Mouse (Mus musculus): Measurements from ENCODE around the gene Timp3. TPM values are rescaled to one million over a fixed set of nuclear protein-coding genes. Genes with fewer than 3 reads are reported as not detected.

The Timp3 gene
- polyA plus RNA-seq, 1 experiment from 2014 or later: 21.1 TPM

DNA sequence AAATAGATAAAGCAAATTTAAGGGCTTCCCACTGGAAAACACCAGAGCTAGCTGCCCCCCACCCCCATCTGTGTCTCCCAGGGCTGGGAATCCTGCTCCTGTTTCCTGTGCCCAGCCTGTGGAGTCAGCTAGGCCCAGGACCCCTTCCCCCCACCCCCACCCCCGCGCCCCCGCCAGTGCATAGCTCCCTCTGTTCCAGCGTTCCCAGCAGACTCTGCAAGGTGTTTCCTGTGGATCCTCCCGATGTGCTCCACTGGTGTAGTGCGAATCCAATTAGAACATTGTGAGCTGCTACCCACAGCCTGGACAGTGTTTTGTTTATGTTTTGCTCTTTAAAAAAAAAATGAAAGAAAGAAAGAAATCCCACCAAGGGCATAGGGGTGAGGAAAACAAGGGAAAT is 25.1 kb downstream of the Timp3 start:
- H3K36me3 ChIP-seq (ENCODE audit: control insufficient read depth, insufficient read depth, low read length): no peaks in the 10 kb centered on the region
- H3K4me3 ChIP-seq (ENCODE audit: low read depth, low read length): no peak overlapping the region
- ATAC-seq (replicated peaks; ENCODE audit: low FRiP score) (no peak), DNase-seq (ENCODE audit: low spot score) (no peak)
- no peak overlapping the region for H3K4me2 ChIP-seq (ENCODE audit: low read depth, low read length, severe bottlenecking)
- H3K9me3 ChIP-seq (ENCODE audit: control insufficient read depth, low read length): no peaks in the 10 kb centered on the region
- H3K9ac ChIP-seq (ENCODE audit: low read length): no peak overlapping the region
- no peaks in the 10 kb centered on the region for H3K27me3 ChIP-seq (ENCODE audit: control insufficient read depth, insufficient read depth, low read length)
- WGBS: 37% methylated on average over 6 of the region's 6 CpGs
- H3K27ac ChIP-seq (ENCODE audit: low read depth, low read length): no peak overlapping the region
- H3K4me1 ChIP-seq (replicated peaks; ENCODE audit: control insufficient read depth, insufficient read depth, low read length): no peaks in the 10 kb centered on the region

DNA sequence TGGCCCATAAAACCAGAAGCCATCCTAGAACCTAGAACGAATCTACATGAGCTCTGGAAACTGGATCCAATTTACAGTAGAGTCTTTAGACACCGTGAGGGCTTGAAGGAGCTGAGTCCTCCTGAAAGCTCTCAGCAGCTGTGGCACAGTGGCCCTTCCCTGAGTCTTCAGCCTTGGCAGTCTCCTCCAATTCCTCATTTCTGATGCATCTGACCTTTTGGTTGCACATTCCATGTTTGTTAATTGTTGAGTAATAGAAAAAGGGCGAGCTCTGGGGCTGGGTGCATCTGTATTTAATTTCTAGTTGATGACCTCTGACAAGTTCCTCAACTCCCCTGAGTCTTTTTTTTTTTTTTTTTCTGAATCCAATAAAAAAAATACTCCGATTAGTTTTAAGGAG is 28.0 kb downstream of the Timp3 start:
- H3K27me3 ChIP-seq (ENCODE audit: control insufficient read depth, insufficient read depth, low read length): no peaks in the 10 kb centered on the region
- H3K36me3 ChIP-seq (ENCODE audit: control insufficient read depth, insufficient read depth, low read length): no peaks in the 10 kb centered on the region
- DNase-seq (ENCODE audit: low spot score) (no peak), ATAC-seq (replicated peaks; ENCODE audit: low FRiP score) (no peak)
- H3K4me3 ChIP-seq (ENCODE audit: low read depth, low read length): no peak overlapping the region
- no peaks in the 10 kb centered on the region; the same call in 1 of the 2 replicates for H3K4me1 ChIP-seq (replicated peaks; ENCODE audit: control insufficient read depth, insufficient read depth, low read length)
- no peak overlapping the region for H3K9ac ChIP-seq (ENCODE audit: low read length)
- H3K4me2 ChIP-seq (ENCODE audit: low read depth, low read length, severe bottlenecking): no peak overlapping the region
- no peak overlapping the region for H3K27ac ChIP-seq (ENCODE audit: low read depth, low read length)
- H3K9me3 ChIP-seq (ENCODE audit: control insufficient read depth, low read length): no peaks in the 10 kb centered on the region
- WGBS: 85% methylated on average over 4 of the region's 4 CpGs

DNA sequence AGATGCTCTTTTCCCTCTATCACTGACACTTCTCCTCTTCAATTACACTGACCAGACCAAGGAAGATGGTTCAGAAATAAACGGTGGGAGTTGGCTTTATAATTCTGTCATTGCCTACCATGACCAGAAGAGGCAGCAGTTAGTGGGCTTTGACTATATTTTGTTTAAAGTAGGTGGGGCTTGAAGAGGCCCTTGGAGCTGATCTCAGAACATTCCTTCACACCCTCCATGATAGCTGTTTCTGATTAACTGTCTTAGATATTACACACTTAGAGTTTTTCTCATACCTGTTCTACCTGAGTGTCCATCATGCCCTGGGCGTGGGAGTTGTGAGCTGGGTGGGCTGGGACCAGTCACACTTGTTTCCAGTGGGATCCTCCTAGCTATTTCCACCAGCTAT is 28.5 kb downstream of the Timp3 start:
- H3K4me3 ChIP-seq (ENCODE audit: low read depth, low read length): no peak overlapping the region
- no peak overlapping the region for H3K27ac ChIP-seq (ENCODE audit: low read depth, low read length)
- 90% methylated on average over 2 of the region's 2 CpGs for WGBS
- no peaks in the 10 kb centered on the region for H3K36me3 ChIP-seq (ENCODE audit: control insufficient read depth, insufficient read depth, low read length)
- no peaks in the 10 kb centered on the region for H3K9me3 ChIP-seq (ENCODE audit: control insufficient read depth, low read length)
- H3K9ac ChIP-seq (ENCODE audit: low read length): no peak overlapping the region
- H3K4me2 ChIP-seq (ENCODE audit: low read depth, low read length, severe bottlenecking): no peak overlapping the region
- H3K27me3 ChIP-seq (ENCODE audit: control insufficient read depth, insufficient read depth, low read length): no peaks in the 10 kb centered on the region
- DNase-seq (ENCODE audit: low spot score) (no peak), ATAC-seq (replicated peaks; ENCODE audit: low FRiP score) (no peak)
- H3K4me1 ChIP-seq (replicated peaks; ENCODE audit: control insufficient read depth, insufficient read depth, low read length): no peaks in the 10 kb centered on the region; the same call in 1 of the 2 replicates

DNA sequence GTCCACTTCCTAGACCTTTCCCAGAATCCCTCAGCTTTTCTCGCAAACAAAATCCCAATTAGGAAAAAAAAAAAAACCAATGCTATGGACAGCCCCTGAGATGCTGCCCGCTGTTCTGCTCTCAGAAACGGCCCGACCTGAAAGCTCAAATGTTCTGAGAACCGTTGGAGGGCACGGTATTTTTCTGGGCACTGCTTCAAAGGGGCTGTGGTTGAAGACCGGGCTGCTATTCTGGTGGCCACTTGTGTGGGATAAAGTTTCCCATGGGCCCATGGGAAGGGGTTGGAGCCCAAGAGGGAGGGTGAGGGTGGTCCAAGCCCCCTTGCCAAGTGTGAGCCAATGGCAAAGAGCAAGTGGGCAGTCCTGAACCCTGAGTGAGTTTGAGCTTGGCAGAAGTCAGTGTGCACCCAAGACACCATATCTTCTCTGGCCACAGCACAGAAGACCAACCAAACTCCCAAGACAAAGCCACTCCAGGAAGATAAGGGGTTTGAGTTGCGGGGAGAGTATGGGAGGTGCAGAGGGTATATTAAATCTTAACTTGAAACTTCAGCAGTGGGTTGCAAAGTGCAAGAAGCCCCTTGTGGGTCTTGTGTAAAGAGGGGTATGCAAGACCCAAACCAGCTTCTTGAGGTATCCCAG is 29.2 kb downstream of the Timp3 start:
- WGBS: 94% methylated on average over 8 of the region's 8 CpGs
- Histone ChIP-seq H3K4me3 (ENCODE audit: low read depth, low read length) (no peak overlapping the region), H3K4me2 (ENCODE audit: low read depth, low read length, severe bottlenecking) (no peak overlapping the region), H3K27me3 (ENCODE audit: control insufficient read depth, insufficient read depth, low read length) (no peaks in the 10 kb centered on the region), H3K9me3 (ENCODE audit: control insufficient read depth, low read length) (no peaks in the 10 kb centered on the region), H3K4me1 (replicated peaks; ENCODE audit: control insufficient read depth, insufficient read depth, low read length) (no peaks in the 10 kb centered on the region; the same call in 1 of the 2 replicates), H3K27ac (ENCODE audit: low read depth, low read length) (no peak overlapping the region), H3K36me3 (ENCODE audit: control insufficient read depth, insufficient read depth, low read length) (no peaks in the 10 kb centered on the region), H3K9ac (ENCODE audit: low read length) (no peak overlapping the region)
- ATAC-seq (replicated peaks; ENCODE audit: low FRiP score) (no peak), DNase-seq (ENCODE audit: low spot score) (no peak)

DNA sequence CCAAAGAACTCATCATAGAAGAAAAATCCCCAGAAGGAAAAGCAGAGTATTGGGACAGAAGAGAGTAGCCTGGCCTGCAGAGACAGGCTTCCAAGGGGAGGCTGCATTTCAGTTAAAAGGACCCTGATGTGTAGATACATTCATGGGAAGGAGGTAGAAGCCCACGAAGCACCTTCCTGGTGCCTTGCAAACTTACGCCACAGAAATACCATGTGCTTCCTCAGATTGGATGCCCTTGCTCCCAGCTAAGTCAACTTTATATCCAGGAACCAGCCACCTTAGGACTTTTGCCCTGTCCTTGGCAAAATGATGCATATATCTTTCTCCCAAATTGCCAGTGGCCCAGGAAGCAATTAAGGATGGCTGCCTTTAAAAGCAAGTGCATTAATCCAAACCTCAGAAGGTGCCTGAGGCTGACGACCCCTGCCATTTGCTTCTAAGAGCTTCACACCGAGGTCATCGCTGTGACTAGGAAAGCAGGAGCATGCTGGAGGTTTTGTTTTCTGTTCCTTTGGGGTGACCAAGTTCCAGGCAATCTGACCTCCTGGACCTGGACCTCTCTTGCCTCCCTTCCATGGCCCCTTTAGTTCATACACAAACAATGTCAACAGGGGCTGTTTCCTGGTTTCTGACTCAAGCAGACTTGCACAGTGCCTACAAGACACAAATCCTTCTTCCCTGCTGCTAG is 31.0 kb downstream of the Timp3 start:
- H3K27ac ChIP-seq (ENCODE audit: low read depth, low read length): no peak overlapping the region
- ATAC-seq (replicated peaks; ENCODE audit: low FRiP score): no peak
- WGBS: 70% methylated on average over 5 of the region's 5 CpGs

DNA sequence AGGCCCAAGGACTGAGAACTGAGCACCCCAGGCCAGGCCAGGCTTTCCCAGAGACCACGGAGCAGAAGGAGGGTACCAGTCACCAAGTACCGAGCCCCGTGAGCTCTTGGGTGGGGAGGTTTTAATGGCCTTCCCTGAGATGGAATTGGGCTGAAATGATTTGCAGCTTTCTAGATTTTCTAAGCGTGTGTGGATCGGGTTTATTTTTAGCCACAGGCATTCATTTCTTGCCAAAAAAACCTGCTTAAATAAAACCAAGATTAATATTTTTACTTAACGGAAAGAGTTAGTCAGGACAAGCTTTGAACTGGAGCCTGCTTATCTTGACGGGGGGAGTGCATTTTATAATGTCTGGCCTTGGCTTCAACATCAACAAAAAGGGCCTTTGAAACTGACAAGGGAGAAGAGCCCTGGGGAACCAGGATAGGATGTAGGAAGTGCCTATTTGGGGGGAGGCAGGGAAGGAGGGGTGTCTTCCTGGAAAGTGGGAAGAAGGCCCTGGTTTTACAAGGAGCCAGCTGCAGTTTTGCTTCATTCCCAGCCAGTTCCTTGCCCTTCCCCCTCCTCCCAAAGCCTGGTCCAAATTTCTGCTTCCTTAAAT is 31.6 kb downstream of the Timp3 start:
- H3K4me3 ChIP-seq (ENCODE audit: low read depth, low read length): no peak overlapping the region
- no peak for ATAC-seq (replicated peaks; ENCODE audit: low FRiP score)
- H3K9me3 ChIP-seq (ENCODE audit: control insufficient read depth, low read length): no peaks in the 10 kb centered on the region
- H3K27ac ChIP-seq (ENCODE audit: low read depth, low read length): no peak overlapping the region
- H3K4me1 ChIP-seq (replicated peaks; ENCODE audit: control insufficient read depth, insufficient read depth, low read length): no peaks in the 10 kb centered on the region; the same call in 1 of the 2 replicates
- no peaks in the 10 kb centered on the region for H3K27me3 ChIP-seq (ENCODE audit: control insufficient read depth, insufficient read depth, low read length)
- 74% methylated on average over 7 of the region's 7 CpGs for WGBS
- H3K36me3 ChIP-seq (ENCODE audit: control insufficient read depth, insufficient read depth, low read length): no peaks in the 10 kb centered on the region
- no peak for DNase-seq (ENCODE audit: low spot score)
- H3K4me2 ChIP-seq (ENCODE audit: low read depth, low read length, severe bottlenecking): no peak overlapping the region
- no peak overlapping the region for H3K9ac ChIP-seq (ENCODE audit: low read length)

More for the DNA sequence above, 31.0 kb downstream of the Timp3 start:
- H3K27me3 ChIP-seq (ENCODE audit: control insufficient read depth, insufficient read depth, low read length): no peaks in the 10 kb centered on the region
- no peak for DNase-seq (ENCODE audit: low spot score)
- no peaks in the 10 kb centered on the region for H3K9me3 ChIP-seq (ENCODE audit: control insufficient read depth, low read length)
- no peaks in the 10 kb centered on the region; the same call in 1 of the 2 replicates for H3K4me1 ChIP-seq (replicated peaks; ENCODE audit: control insufficient read depth, insufficient read depth, low read length)
- no peaks in the 10 kb centered on the region for H3K36me3 ChIP-seq (ENCODE audit: control insufficient read depth, insufficient read depth, low read length)
- no peak overlapping the region for H3K9ac ChIP-seq (ENCODE audit: low read length)
- H3K4me3 ChIP-seq (ENCODE audit: low read depth, low read length): no peak overlapping the region
- H3K4me2 ChIP-seq (ENCODE audit: low read depth, low read length, severe bottlenecking): no peak overlapping the region

DNA sequence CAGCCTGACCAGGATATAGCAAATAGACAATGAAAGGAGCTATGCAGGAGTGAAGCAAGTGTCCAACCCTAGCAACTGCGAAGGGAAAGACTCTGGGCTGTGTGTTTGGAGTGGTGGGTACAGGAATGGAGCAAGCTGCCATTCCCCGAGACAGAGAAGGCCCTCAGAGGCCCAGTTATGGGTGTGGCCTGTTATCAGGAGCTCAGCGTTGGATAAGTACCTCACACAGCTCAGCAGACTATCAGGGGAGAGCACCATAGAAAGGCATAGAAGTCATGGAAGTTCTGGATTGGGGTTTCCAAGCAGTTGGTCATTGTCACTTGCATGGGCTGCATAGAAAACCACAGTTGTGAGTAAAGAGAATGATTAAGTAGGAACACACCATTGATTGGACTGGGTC is 32.8 kb downstream of the Timp3 start:
- DNase-seq (ENCODE audit: low spot score) (no peak), ATAC-seq (replicated peaks; ENCODE audit: low FRiP score) (no peak)
- no peaks in the 10 kb centered on the region; the same call in 1 of the 2 replicates for H3K4me1 ChIP-seq (replicated peaks; ENCODE audit: control insufficient read depth, insufficient read depth, low read length)
- H3K9ac ChIP-seq (ENCODE audit: low read length): no peak overlapping the region
- no peak overlapping the region for H3K4me3 ChIP-seq (ENCODE audit: low read depth, low read length)
- WGBS: 91% methylated on average over 3 of the region's 3 CpGs
- H3K9me3 ChIP-seq (ENCODE audit: control insufficient read depth, low read length): no peaks in the 10 kb centered on the region
- no peaks in the 10 kb centered on the region for H3K27me3 ChIP-seq (ENCODE audit: control insufficient read depth, insufficient read depth, low read length)
- H3K36me3 ChIP-seq (ENCODE audit: control insufficient read depth, insufficient read depth, low read length): no peaks in the 10 kb centered on the region
- no peak overlapping the region for H3K27ac ChIP-seq (ENCODE audit: low read depth, low read length)
- H3K4me2 ChIP-seq (ENCODE audit: low read depth, low read length, severe bottlenecking): no peak overlapping the region

DNA sequence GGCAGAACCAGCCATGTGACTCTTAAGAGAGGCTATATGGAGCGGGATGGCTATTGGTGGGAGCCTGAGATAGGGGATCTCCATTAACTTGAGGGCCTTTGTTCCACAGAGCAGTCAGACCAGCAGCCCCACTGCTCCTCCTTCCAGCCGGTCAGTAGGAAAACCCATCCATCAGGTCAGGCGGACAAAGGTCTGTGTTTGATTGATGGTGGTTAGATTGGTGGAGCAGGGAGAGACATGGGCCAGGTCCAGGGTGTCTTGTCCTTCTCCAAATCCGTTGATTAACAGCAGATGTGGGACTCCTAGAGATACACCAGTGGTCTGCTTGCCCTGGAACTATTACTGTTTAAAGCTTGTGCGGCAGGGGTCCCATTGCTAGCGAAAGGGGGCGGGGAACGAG is 34.4 kb downstream of the Timp3 start:
- no peak for ATAC-seq (replicated peaks; ENCODE audit: low FRiP score)
- Histone ChIP-seq H3K4me2 (ENCODE audit: low read depth, low read length, severe bottlenecking) (no peak overlapping the region), H3K4me1 (replicated peaks; ENCODE audit: control insufficient read depth, insufficient read depth, low read length) (no peaks in the 10 kb centered on the region; the same call in 1 of the 2 replicates), H3K9ac (ENCODE audit: low read length) (no peak overlapping the region), H3K27me3 (ENCODE audit: control insufficient read depth, insufficient read depth, low read length) (no peaks in the 10 kb centered on the region), H3K9me3 (ENCODE audit: control insufficient read depth, low read length) (no peaks in the 10 kb centered on the region), H3K4me3 (ENCODE audit: low read depth, low read length) (no peak overlapping the region), H3K36me3 (ENCODE audit: control insufficient read depth, insufficient read depth, low read length) (no peaks in the 10 kb centered on the region), H3K27ac (ENCODE audit: low read depth, low read length) (no peak overlapping the region)
- WGBS: 62% methylated on average over 8 of the region's 8 CpGs
- no peak for DNase-seq (ENCODE audit: low spot score)
